Mouse (Mus musculus): ENCODE data around the gene Rbm44. TPM values are rescaled to one million over a fixed set of nuclear protein-coding genes. Genes with fewer than 3 reads are reported as not detected.

Gene Rbm44
- polyA plus RNA-seq, 1 experiment from 2014 or later, result 0.67 TPM

- Histone ChIP-seq H3K27ac (no peak overlapping the region), H3K27me3 (ENCODE audit: poor library complexity, severe bottlenecking) (no peaks in the 10 kb centered on the region), H3K9me3 (no peaks in the 10 kb centered on the region), H3K4me1 (no peaks in the 10 kb centered on the region), H3K36me3 (replicated peaks) (no peaks in the 10 kb centered on the region), H3K4me3 (no peak overlapping the region)
- WGBS, result 91% methylated on average over 7 of the region's 7 CpGs
- no peak for DNase-seq (ENCODE audit: extremely low spot score, low spot score)
Observed at GRCm38 (mm10) chr1:91219641-91220321, 74.9 kb downstream of the Rbm44 start.

GRCm38 (mm10) chr1:91220322-91220672, 75.4 kb downstream of the Rbm44 start:
- DNase-seq (ENCODE audit: extremely low spot score, low spot score), result no peak
- Histone ChIP-seq H3K9me3 (no peaks in the 10 kb centered on the region), H3K4me3 (no peak overlapping the region), H3K36me3 (replicated peaks) (no peaks in the 10 kb centered on the region), H3K27me3 (ENCODE audit: poor library complexity, severe bottlenecking) (no peaks in the 10 kb centered on the region), H3K27ac (no peak overlapping the region), H3K4me1 (no peaks in the 10 kb centered on the region)
- 88% methylated on average over 3 of the region's 3 CpGs for WGBS

Other genes starting within 250 kb of the Rbm44 start
- 0.06 and 0.17 TPM in 2 replicates for gene Mlph, start 230.0 kb upstream of the Rbm44 start, polyA plus RNA-seq (2016; fragmentation: Nextera tagmentation; extraction: Ambion mirVana)
- gene Prlh, start 192.0 kb upstream of the Rbm44 start, polyA plus RNA-seq (2016; fragmentation: Nextera tagmentation; extraction: Ambion mirVana), result not detected in 2 replicates
- gene Rab17, start 175.4 kb upstream of the Rbm44 start, polyA plus RNA-seq (2016; fragmentation: Nextera tagmentation; extraction: Ambion mirVana), result 0.10 and 0.22 TPM in 2 replicates
- 25.1 and 26.4 TPM in 2 replicates for gene Lrrfip1, start 146.4 kb upstream of the Rbm44 start, polyA plus RNA-seq (2016; fragmentation: Nextera tagmentation; extraction: Ambion mirVana)
- gene Ramp1, start 34.7 kb downstream of the Rbm44 start, polyA plus RNA-seq (2016; fragmentation: Nextera tagmentation; extraction: Ambion mirVana), result 0.06 and 0.10 TPM in 2 replicates
- gene Ube2f, start 105.2 kb downstream of the Rbm44 start, polyA plus RNA-seq (2016; fragmentation: Nextera tagmentation; extraction: Ambion mirVana), result 95.3 and 99.9 TPM in 2 replicates
- gene Scly, start 153.2 kb downstream of the Rbm44 start, polyA plus RNA-seq (2016; fragmentation: Nextera tagmentation; extraction: Ambion mirVana), result 18.5 and 18.7 TPM in 2 replicates
- gene Espnl, start 177.0 kb downstream of the Rbm44 start, polyA plus RNA-seq (2016; fragmentation: Nextera tagmentation; extraction: Ambion mirVana), result 0.04 TPM in 1 of 2 replicates, not detected in the other
- 0.11 and 0.14 TPM in 2 replicates for gene Klhl30, start 205.9 kb downstream of the Rbm44 start, polyA plus RNA-seq (2016; fragmentation: Nextera tagmentation; extraction: Ambion mirVana)
- gene Erfe, start 221.3 kb downstream of the Rbm44 start, polyA plus RNA-seq (2016; fragmentation: Nextera tagmentation; extraction: Ambion mirVana), result 1.1 and 1.6 TPM in 2 replicates

Data from forebrain, embryonic 10.5 days (tissue).